Mouse (Mus musculus): ENCODE measurements around the gene Exoc3l2.

Gene Exoc3l2

DNA sequence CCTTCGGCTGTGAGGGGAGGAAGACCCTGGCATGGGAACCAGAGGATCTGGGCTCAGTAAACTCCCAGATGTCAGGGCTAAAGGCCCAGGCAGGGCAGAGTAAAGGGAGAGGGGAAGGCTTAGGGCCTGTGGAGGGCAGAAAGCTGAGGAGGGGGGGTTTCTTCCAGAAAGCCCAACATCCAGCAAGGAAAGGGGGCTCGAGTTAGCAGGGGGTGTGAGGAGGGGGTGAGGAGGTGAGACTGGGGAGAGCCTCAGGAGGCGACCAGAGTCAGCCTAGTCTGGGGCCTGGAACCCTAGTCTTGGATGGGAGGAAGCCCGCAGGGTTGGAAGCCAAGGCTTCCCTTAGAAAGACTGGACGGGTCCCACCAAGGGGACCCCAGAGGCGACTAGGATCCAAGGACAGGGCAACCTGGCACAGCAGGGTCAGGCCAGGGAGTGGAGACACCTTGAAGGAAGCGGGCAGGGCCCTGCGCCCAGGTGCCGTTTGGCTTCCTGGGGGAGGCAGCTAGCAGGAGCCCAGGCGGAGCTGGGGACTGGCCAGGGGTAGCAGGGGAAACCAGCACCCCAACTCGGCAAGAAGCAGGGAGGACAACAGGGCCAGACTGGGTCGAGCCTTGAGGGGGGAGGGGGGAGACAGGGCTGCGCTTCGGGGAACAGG is 5.6 kb upstream of the Exoc3l2 start:
- no peak for DNase-seq

DNA sequence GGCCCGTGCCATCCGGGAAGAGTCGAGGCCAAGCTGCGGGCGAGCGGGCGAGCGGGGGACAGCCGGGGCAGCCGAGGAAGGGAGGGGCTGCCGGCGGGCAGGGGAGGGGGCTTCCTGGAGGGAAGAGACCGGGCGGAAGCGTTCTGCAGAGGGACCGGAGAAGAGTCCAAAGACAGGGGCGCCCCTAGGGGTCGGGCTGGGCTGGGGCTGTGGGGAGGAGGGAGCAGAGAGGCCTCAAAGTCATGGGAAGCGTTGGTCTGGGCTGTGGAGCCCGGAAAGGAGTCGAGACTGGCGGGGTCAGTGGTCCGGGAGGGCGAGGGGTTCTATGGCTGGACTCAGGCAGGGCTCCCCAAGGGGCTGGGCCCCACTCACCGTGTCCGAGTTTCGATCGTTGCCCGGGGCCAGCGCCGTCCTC is 5.1 kb upstream of the Exoc3l2 start:
- DNase-seq = peak; percentile 96

DNA sequence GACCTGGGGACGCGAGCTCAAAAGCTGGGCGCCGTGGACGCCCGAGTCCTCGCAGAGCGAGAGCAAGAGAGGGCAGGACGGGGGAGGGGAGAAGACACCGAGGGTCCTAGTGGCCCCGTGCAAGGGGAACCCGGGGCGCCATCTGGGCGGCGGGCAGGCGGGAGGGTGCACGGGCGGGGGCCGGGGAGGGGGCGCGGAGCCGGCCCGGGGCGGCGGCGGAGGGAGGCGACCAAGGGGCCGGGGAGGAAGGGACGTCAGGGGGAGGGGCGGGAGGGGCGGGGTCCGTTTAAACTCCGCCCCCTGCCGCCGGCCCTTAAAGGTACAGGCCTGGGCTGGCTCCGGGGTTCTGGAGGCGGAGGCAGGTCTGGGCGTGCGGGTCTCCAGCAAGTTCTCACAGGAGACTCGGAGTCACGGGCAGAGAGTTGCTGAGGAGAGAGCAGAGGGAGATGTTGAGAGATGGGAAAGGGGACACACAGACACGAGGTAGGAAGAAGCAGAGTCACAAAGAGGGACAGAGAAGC is 4.5 kb upstream of the Exoc3l2 start, which contains the start of gene Mark4:
Gene Mark4, minus strand, starts transcription at position 231 of the 521 bp plus-strand sequence.
- peak; percentile 98 for DNase-seq

DNA sequence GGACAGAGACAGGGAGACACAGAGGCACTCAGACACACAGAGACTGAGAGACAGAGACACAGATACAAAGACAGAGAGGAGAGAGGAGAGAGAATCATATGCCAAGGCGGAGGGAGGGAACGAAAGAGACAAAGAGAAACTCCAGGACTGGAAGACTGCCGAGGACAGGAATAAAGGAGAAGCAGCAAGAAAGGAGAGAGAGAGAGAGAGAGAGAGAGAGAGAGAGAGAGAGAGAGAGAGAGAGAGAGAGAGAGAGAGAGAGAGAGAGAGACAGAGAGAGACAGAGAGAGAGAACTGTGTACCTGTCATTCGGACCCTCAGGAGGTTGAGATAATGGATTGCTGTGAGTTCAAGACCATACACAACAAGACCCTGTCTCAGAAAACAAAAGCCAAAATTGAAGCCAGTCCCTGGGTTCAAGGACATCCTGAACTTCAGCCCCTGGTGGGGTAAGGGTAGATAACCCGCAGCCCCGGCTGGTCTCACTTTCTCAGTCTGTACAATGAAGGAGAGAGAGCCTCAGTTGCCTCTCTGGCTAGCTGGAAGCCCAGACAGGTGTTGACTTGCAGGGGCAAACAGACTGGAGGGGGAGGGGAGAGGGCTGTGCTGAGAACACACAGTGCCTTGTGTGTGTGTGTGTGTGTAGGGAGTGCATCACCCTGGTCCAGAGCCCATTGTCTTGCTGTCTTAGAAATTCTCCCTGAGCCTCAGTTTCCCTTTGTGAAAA is 3.8 kb upstream of the Exoc3l2 start:
- peak; percentile 91 for DNase-seq

DNA sequence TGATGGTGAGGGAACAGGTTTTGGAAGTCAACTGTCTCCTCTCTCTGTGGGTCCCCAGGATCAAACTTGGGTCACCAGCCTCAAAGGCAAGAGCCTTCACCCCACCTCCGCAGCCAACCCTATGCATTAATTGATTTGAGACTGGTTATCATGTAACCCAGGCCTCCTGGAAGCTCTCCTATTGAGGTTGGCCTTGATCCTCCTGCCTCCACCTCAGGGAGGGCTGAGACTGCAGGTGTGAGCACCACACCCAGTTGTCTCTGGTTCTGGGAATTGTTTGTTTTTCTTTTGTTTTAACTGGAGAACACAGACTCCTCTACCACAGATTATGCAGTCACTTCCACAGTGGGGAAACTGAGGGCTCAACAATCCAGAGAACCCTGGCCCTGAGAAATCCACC is 2.6 kb upstream of the Exoc3l2 start:
- peak; percentile 81 for DNase-seq

DNA sequence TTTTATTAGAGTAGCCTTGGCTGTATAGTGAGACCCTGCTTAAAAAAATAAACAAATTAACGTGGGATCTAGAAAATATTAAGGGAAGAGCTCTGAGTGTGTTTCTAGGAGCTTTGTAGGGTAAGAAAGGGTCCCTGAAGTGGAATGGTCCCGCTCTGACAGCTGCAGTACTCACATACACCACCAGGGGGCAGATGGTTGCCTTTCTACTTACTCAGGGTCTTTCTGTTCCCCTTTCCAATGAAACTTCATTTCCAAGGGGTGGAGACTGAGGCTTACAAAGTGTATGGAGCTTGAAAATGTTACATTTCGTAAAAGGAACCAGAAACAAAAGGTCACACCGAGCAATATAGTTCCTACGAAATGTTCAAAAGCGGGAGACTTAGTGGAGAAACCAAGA is 1.6 kb upstream of the Exoc3l2 start:
- peak; percentile 95 for DNase-seq

DNA sequence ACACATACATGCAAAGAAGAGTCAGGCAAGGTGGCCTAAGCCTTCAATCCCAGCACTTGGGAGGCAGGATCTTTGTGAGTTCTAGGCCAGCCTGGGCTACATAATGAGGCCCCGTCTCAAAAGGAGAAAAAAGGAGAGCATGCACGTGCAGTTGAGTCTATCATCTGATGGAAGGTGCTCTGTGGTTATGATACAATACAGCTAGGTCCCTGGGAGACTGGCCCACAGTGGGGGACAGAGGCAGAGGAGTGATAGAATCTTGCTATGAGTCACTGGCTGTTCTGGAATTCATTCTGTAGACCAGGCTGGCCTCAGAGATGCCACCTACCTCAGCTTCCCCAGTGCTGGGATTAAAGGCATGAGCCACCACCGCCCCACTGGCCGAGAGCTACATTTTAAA is 688 bp upstream of the Exoc3l2 start:
- peak; percentile 83 for DNase-seq

DNA sequence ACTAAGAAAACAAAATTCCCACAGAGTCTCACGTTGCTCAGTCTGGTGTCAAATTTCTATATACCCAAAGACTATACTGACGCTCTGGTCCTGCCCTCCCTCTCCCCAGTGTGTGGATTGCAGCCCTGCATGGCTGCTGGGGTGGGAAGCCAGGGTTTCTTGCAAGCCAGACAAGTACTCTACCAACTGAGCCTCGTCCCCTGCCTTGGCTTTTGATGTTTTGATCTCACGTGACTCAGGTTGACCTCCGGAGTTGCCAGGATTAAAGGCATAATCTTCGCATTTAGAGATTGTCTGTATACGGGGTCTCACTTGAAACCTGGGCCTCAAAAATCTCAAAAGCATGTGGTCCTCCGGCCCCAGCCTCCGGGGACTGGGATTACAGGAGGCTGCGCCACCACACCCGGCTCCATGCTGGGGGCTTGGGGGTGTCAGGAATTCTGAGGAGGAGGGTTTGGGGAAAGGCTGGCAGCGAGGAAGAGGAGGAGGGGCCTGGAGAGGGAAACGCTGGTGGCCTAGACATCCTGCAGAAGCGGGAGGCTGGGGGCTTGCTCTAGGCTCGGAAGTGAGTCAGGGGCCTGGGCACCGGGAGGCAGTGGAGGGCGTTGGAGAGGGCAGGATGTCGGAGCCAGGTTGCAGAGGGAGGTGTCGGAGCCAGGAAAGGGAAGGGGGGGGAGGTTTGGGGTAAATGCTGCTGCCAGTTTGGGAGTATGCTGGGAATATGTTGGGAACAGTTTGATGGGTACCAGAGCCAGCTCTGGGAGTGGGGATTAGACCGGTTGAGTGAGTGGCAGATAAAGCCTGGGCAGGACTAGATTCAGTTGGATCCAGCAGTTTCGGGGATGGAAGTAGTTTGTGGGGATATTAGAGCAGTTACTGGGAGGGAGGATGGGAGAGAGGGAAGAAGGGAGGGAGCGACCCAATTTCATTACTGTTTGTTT is 1.5 kb downstream of the Exoc3l2 start:
- DNase-seq = no peak

DNA sequence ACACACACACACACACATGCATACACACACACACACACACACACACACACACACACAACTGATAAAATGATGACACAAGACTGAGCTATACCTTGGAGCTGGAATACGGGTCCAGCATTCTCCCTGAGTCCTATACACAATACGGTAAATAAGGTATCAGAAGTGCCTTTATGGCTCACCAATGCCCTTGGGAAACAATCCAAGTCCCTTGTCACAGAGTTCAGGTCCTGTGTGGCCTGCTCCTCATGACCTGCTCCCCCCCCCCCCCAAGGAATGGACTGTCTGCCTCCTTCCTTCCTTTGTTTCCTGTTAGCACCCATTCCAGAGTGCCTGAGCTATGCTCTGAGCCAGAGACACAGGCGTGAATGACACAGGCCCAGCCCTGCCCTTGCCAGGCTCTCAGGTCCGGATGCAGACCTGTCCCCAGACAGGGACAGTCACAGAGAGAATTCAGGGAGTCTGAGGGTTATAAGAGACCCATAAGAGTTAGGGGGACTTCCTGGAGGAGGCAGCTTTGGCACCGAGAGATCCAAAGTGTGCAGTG is 3.5 kb downstream of the Exoc3l2 start:
- no peak for DNase-seq

DNA sequence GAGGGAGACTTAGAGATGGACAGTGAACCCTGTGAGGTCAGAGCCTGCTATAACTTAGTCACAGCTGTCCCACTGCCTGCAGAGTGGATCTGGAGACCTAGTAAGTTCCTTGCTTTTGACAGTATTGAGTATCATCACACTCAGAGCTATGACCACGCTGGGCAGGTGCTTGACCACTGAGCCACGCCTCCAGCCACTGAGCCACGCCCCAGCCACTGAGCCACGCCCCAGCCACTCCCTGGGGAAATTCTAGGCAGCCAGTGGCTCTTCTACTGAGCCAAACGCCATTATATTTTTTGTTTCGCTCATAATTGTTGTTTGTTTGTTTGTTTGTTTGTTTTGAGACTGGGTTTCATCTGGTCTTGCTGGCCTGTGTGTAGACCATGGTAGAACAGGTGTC is 4.5 kb downstream of the Exoc3l2 start:
- DNase-seq = peak; percentile 83

DNA sequence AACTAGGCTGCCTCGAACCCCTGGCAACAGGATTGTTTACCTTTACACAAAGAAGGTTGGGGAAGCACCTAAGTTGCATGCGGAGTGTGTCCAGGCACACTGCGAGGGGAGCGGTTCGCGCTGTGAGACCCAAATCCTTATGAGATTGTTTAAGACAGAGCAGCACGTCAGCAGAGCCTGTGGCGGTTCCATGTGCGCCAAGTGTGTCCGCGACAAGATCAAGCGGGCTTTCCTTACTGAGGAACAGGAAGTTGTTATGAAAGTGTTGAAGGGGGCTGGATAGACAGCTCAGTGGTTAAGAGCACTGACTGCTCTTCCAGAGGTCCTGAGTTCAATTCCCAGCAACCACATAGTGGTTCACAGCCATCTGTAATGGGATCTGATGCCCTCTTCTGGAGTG is 5.1 kb downstream of the Exoc3l2 start:
- DNase-seq = peak; percentile 82

DNA sequence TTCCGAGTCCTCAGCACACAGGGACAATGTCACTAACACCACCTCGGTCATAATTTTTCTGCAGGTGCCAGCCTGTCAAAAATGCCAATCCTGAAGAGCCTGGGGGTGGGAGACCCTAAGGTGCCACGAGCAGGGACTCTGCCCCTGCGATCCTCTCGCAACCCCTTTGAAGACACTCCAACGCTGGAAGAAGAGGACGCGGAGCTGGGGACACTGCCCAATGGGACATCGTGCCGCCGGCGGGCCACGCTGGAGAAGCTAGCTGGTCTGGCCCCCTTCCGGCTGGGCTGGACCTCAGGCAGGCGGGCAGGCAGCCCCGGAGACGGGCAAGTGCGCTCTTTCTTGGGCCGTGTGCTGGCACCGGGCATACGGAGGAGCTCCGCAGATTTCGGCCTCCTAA is 6.3 kb downstream of the Exoc3l2 start:
- DNase-seq = peak; percentile 83

DNA sequence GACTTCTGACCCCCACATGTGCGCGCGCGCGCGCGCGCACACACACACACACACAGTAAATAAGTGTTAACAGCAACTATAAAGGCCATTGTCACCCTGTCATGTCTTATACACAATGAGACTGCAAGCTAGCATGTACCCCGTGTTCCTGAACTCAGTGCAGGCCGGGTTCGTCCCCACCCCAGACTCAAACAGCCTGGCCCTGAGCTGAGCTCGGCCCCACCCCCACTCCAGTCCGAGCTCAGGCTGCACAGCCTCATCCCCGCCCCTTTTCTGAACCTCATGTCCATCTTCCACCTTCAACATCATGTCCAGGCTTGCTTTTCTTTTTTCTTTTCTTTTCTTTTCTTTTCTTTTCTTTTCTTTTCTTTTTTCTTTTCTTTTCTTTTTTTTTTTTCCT is 7.2 kb downstream of the Exoc3l2 start:
- peak; percentile 76 for DNase-seq

DNA sequence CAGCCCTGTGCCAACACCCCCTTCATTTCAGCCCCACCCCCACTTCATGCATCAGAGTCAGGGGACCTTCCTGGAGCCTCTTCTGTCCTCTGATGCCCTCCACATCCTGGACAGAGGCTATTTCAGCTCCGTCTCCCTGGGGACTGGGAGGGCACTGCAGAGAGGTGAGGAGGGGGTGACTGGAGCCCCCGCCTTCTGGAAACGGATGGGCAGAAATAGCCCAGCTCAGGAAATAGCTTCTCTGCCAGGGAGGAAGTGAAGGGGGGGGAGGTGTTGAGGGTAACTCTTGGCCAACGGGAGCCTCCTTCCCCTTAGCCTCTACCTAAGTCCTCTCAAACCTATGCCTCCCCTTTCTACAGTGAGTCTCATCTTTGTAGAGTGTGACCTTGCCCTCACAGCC is 9.3 kb downstream of the Exoc3l2 start:
- peak; percentile 97 for DNase-seq

DNA sequence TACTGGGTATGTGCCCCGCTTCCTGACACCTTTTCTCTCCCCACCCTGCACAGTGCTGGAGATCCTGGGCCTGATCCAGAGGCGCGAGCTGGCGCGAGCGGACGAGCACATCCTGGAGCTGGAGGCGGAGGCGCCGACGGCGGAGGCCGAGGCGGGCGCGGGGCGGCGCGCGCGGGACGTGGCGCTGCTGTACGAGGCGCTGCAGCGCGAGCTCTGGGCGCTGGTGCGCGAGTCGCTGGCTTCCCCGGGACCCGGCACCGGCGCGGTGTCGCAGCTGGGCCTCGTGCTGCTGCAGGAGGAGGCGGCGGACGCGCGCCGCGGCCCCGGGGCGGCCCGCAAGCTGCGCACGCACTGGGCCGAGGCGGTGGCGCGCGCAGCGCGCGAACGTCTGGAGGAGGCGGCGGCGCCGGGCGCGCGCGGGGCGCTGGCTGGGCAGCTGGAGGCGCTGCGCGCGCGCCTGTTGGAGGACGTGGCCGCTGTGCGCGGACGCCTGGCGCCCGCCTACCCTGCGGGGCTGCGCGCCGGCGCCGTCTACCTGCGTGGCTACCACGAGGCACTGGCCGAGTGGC is 10.8 kb downstream of the Exoc3l2 start:
- peak; percentile 99 for DNase-seq

DNA sequence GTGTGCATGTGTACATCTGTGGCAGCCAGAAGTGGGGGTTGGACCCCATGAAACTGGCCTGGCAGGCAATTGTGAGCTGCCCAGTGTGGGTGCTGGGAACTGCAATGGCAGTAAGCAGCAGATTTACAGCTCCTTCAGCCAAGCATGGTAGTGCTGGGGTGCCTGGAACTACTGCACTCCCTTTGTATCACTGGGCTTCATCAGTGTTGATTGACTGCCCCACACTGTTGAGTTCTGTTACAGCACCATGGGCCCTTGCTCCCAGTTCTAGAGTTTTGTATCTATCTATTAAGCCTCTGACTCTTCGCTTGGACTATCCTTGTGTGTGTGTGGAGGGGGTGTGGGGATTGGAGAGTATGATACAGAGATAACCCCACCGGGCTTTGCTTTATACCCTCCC is 14.0 kb downstream of the Exoc3l2 start:
- DNase-seq = no peak

DNA sequence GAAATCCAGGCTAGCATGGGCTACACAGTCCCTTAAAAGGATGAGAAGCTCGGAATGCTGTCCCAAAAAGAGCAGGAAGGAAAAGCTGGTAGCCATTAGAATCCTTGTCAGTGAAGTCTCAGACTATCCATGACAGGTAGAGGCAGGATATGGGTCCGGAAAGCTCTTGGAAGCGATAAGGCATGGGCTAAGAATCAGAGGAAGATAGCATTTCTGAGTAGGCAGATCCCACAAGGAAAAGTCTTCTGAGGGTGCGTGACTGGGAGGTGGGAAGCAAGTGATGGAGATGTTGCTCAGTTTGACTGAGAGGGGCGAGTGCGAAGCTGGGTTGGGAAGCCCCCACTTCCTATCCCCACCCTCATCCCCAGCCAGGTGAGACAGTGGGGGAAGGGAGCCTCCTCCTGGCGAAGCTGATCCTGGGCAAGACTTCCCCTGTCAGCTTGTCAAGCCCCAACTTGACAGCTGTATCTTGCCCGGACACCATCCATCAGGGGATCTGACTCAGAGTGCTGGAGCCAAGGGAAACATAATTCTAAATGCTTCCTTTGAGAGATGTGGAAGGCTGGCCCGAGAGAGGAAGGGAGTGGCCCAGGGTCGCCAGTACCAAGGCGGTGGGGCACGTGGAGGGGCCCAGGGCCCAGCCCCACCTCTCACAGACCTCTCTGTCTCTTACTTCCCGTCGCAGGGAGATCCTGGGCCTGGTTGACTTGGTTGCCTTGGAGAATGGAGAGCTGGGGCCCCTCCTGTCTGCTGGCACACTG is 14.7 kb downstream of the Exoc3l2 start:
- DNase-seq = peak; percentile 88

DNA sequence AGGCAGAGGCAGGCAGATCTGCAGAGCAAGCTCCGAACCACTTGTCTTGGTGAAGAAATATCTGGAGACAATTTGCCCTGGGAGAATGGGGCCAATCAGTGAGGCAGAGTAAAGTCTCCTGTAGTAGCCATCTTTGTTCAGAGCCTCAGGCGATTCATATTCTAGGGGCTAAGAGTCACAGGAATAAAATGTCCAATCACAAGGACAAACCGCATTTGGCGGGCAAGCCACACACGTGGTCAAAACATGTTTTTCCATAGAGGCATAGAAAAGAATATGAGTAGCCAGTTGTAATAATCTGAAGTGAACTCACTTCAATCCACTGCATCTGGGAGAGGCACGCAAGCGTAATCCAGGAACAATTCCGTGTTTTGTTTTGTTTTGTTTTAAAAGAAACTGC is 20.1 kb downstream of the Exoc3l2 start:
- no peak for DNase-seq

DNA sequence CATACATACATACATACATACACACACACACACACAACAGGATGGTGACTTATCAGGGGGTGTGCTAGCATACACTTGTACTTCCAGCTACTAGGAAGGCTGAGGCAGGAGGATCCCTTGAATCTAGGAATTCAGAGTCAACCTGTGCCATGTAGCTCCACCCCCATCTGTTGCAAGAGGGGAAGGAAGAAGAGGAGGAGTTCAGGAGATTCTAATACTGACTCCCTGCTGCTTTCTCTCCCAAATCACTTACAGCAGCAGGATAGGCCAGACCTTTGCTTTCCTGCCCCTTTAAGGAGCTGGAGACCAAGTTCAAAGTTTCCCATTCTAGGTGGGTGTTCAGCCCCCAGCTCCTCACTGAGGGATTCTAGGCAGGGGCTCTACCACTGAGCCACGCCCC is 22.4 kb downstream of the Exoc3l2 start:
- no peak for DNase-seq

DNA sequence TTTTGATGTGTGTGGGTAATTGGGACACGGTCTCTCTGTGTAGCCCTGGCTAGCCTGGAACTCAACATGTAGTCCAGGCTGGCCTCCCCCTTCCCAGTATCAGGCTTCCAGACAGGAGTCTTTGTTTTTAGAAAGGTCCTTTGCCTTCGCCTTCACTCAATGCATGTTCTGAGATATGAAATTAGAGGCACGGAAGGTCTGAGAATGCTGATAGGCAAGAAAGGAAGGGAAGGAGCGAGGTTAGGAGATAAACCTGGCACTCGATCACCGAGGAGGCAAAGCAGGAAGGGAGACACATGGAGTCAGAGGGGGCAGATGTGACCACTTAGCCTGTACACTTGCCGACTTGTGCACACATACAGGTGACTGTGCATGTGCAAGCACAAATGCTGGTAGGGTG is 23.4 kb downstream of the Exoc3l2 start:
- no peak for DNase-seq

DNA sequence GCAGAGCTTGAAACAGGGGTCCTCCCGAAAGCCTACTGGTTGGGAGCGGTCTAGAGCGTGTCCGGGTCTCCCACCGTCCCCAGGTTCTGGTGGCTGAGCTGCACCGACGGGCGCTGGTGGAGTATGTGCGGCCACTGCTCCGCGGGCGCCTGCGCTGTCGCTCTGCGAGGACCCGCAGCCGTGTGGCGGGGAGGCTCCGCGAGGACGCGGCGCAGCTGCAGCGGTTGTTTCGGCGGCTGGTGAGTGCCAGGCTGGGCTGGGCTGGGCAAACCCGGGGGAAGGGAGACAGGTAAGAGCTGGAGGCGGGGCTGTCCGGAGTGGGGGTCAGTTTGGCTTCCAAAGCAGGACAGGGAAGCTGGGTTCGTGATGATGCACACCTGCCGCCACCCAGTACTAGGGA is 26.4 kb downstream of the Exoc3l2 start:
- peak; percentile 85 for DNase-seq

DNA sequence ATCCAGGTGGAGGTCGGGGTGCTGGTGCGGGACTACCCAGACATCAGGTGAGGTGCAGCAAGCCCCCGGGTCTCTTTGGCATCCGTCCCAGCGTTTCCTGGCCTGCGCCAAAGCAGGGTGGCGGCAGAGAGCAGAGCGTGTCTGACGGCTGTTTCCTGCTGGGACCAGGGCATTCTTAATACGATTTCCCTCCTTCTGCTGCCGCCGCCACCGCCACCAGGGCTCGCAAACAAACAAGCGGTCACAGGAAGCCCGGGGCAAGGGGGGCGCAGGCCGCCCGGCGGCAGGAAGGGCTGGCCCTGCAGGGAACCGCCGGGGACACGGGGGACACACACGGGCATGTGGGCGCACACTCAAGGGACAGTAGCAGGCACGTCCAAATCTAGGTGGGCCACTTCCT is 28.6 kb downstream of the Exoc3l2 start:
- DNase-seq = peak; percentile 97
